Mouse (Mus musculus) CH12.LX (cell line): ENCODE data around the gene Smarca4. TPM values are rescaled to one million over a fixed set of nuclear protein-coding genes. Genes with fewer than 3 reads are reported as not detected.

ENCODE experiments used
- DNase-seq: peaks from one replicate; pipeline ENCODE4 v3.0.0-alpha.2; 2013; ENCODE audit errors: extremely low read depth
- H3K27ac ChIP-seq: 2 replicates; pipeline ENCODE4 v1.5.1; 2012; ENCODE audit warnings: low read depth, mild to moderate bottlenecking, control low read depth, moderate library complexity; ENCODE audit not compliant: insufficient read depth
- H3K27me3 ChIP-seq: replicated peaks from 2 replicates; pipeline ENCODE3; 2012; ENCODE audit warnings: inconsistent platforms
- H3K36me3 ChIP-seq, 2 experiments: replicated peaks in 1 of 2; 2 replicates each; pipeline versions ENCODE3 to v1.6.1; 2012; ENCODE audit warnings: inconsistent platforms in 1 of 2, low read length in 1 of 2, mild to moderate bottlenecking in 1 of 2, mixed read lengths in 1 of 2, moderate library complexity in 1 of 2; ENCODE audit not compliant: control insufficient read depth in 1 of 2, insufficient read depth in 1 of 2
- H3K4me1 ChIP-seq, 2 experiments: 2 replicates each; pipeline ENCODE4 v1.6.1; 2012; ENCODE audit warnings: inconsistent platforms in 1 of 2, moderate library complexity in 1 of 2; ENCODE audit not compliant: insufficient read depth in 2 of 2, control insufficient read depth in 1 of 2
- H3K4me2 ChIP-seq: 2 replicates; pipeline ENCODE4 v1.6.1; 2012; ENCODE audit warnings: low read depth, mild to moderate bottlenecking, control low read depth; ENCODE audit not compliant: poor library complexity, insufficient read depth, severe bottlenecking
- H3K4me3 ChIP-seq, 3 experiments: fragments of 150-350 bp in 1 of 3; sonication (generic) in 1 of 3; replicated peaks in 1 of 3; 2 replicates each; pipeline versions ENCODE3 to v1.5.1; 2011 to 2012; ENCODE audit warnings: low read depth in 2 of 3, low read length in 2 of 3, mild to moderate bottlenecking in 2 of 3, moderate library complexity in 2 of 3, control low read depth in 1 of 3, improper control_type of control experiment in 1 of 3, inconsistent platforms in 1 of 3, mixed read lengths in 1 of 3; ENCODE audit not compliant: poor library complexity in 1 of 3
- H3K79me2 ChIP-seq: replicated peaks from 2 replicates; pipeline ENCODE4 v1.6.1; 2012; ENCODE audit warnings: mild to moderate bottlenecking, moderate library complexity; ENCODE audit not compliant: control insufficient read depth, poor library complexity, insufficient read depth, severe bottlenecking; ENCODE audit errors: extremely low read depth
- H3K9ac ChIP-seq: 2 replicates; pipeline ENCODE4 v1.6.1; 2012; ENCODE audit warnings: low read depth, mild to moderate bottlenecking, control low read depth, moderate library complexity; ENCODE audit not compliant: insufficient read depth
- H3K9me3 ChIP-seq: replicated peaks from 2 replicates; pipeline ENCODE3; 2012; ENCODE audit warnings: low read length, inconsistent platforms, mixed read lengths
- BHLHE40 ChIP-seq: IDR thresholded peaks from 2 replicates; pipeline ENCODE4 v1.6.1; 2011; ENCODE audit warnings: mild to moderate bottlenecking, low read depth, low read length, improper control_type of control experiment
- CHD1 ChIP-seq: IDR thresholded peaks from 2 replicates; pipeline ENCODE4 v1.6.1; 2012; ENCODE audit warnings: low read depth, low read length, improper control_type of control experiment, inconsistent platforms
- CHD2 ChIP-seq: IDR thresholded peaks from 2 replicates; pipeline ENCODE4 v1.6.1; 2011; ENCODE audit warnings: low read length, improper control_type of control experiment
- CTCF ChIP-seq, 2 experiments: IDR thresholded peaks in 1 of 2; conservative IDR thresholded peaks in 1 of 2; 2 replicates each; pipeline ENCODE4 v1.5.1; 2011 to 2012; ENCODE audit warnings: low read depth in 2 of 2, low read length in 2 of 2, improper control_type of control experiment in 1 of 2, inconsistent platforms in 1 of 2, mild to moderate bottlenecking in 1 of 2, moderate library complexity in 1 of 2
- E2F4 ChIP-seq: IDR thresholded peaks from 2 replicates; pipeline ENCODE4 v1.6.1; 2011; ENCODE audit warnings: low read depth, low read length, improper control_type of control experiment; ENCODE audit not compliant: insufficient replicate concordance
- ELF1 ChIP-seq: IDR thresholded peaks from 2 replicates; pipeline ENCODE4 v1.6.1; 2014; ENCODE audit warnings: low read depth, mild to moderate bottlenecking, inconsistent platforms, low read length, improper control_type of control experiment
- EP300 ChIP-seq: IDR thresholded peaks from 2 replicates; pipeline ENCODE4 v1.6.1; 2011; ENCODE audit warnings: low read length, improper control_type of control experiment
- GABPA ChIP-seq: IDR thresholded peaks from 2 replicates; pipeline ENCODE4 v1.6.1; 2012; ENCODE audit warnings: low read depth, low read length, improper control_type of control experiment, inconsistent platforms; ENCODE audit not compliant: insufficient replicate concordance
- HCFC1 ChIP-seq: IDR thresholded peaks from 2 replicates; pipeline ENCODE4 v1.6.1; 2012; ENCODE audit warnings: low read depth, mild to moderate bottlenecking, inconsistent platforms, low read length, improper control_type of control experiment
- IRF4 ChIP-seq: IDR thresholded peaks from 2 replicates; pipeline ENCODE4 v1.6.1; 2014; ENCODE audit warnings: low read depth, mild to moderate bottlenecking, inconsistent platforms, low read length, improper control_type of control experiment
- JUN ChIP-seq: IDR thresholded peaks from 2 replicates; pipeline ENCODE4 v1.6.1; 2011; ENCODE audit warnings: low read depth, mild to moderate bottlenecking, low read length, improper control_type of control experiment, moderate library complexity; ENCODE audit not compliant: insufficient read depth
- JUND ChIP-seq: conservative IDR thresholded peaks from 2 replicates; pipeline ENCODE4 v1.6.1; 2011; ENCODE audit warnings: low read depth, low read length, improper control_type of control experiment
- MAFK ChIP-seq: IDR thresholded peaks from 2 replicates; pipeline ENCODE4 v1.6.1; 2011; ENCODE audit warnings: low read length, improper control_type of control experiment; ENCODE audit not compliant: insufficient replicate concordance
- MAX ChIP-seq: IDR thresholded peaks from 2 replicates; pipeline ENCODE4 v1.6.1; 2011; ENCODE audit warnings: low read length, improper control_type of control experiment
- MAZ ChIP-seq: IDR thresholded peaks from 2 replicates; pipeline ENCODE4 v1.6.1; 2012; ENCODE audit warnings: low read depth, mild to moderate bottlenecking, inconsistent platforms, low read length, improper control_type of control experiment, moderate library complexity
- MEF2A ChIP-seq: IDR thresholded peaks from 2 replicates; pipeline ENCODE4 v1.6.1; 2014; ENCODE audit warnings: low read depth, mild to moderate bottlenecking, inconsistent platforms, low read length, improper control_type of control experiment, borderline replicate concordance
- MXI1 ChIP-seq: IDR thresholded peaks from 2 replicates; pipeline ENCODE4 v1.6.1; 2011; ENCODE audit warnings: mild to moderate bottlenecking, low read depth, low read length, improper control_type of control experiment
- MYC ChIP-seq: IDR thresholded peaks from 2 replicates; pipeline ENCODE4 v1.6.1; 2011; ENCODE audit warnings: low read depth, mild to moderate bottlenecking, improper control_type of control experiment, low read length
- NELFE ChIP-seq: IDR thresholded peaks from 2 replicates; pipeline ENCODE4 v1.6.1; 2011; ENCODE audit warnings: low read depth, low read length, improper control_type of control experiment
- NRF1 ChIP-seq: IDR thresholded peaks from 2 replicates; pipeline ENCODE4 v1.6.1; 2014; ENCODE audit warnings: low read depth, mild to moderate bottlenecking, inconsistent platforms, low read length, improper control_type of control experiment, moderate library complexity
- PAX5 ChIP-seq: IDR thresholded peaks from 2 replicates; pipeline ENCODE4 v1.6.1; 2012; ENCODE audit warnings: low read length, inconsistent platforms, mixed read lengths
- POLR2AphosphoS2 ChIP-seq: IDR thresholded peaks from 2 replicates; pipeline ENCODE4 v1.6.1; 2011; ENCODE audit warnings: low read depth, low read length, improper control_type of control experiment
- RAD21 ChIP-seq: IDR thresholded peaks from 2 replicates; pipeline ENCODE4 v1.6.1; 2011; ENCODE audit warnings: low read depth, mild to moderate bottlenecking, low read length, improper control_type of control experiment, moderate library complexity
- RCOR1 ChIP-seq: conservative IDR thresholded peaks from 2 replicates; pipeline ENCODE4 v1.6.1; 2012; ENCODE audit warnings: low read depth, mild to moderate bottlenecking, inconsistent platforms, low read length, improper control_type of control experiment
- SIN3A ChIP-seq: IDR thresholded peaks from 2 replicates; pipeline ENCODE4 v1.6.1; 2012; ENCODE audit warnings: low read length, improper control_type of control experiment, inconsistent platforms
- SMC3 ChIP-seq: IDR thresholded peaks from 2 replicates; pipeline ENCODE4 v1.6.1; 2011; ENCODE audit warnings: low read depth, low read length, improper control_type of control experiment
- TBP ChIP-seq: conservative IDR thresholded peaks from 2 replicates; pipeline ENCODE4 v1.6.1; 2011; ENCODE audit warnings: low read depth, low read length, improper control_type of control experiment
- TCF12 ChIP-seq: IDR thresholded peaks from 2 replicates; pipeline ENCODE4 v1.6.1; 2014; ENCODE audit warnings: low read depth, mild to moderate bottlenecking, inconsistent platforms, low read length, improper control_type of control experiment
- USF1 ChIP-seq: IDR thresholded peaks from 2 replicates; pipeline ENCODE4 v1.6.1; 2014; ENCODE audit warnings: low read depth, mild to moderate bottlenecking, inconsistent platforms, low read length, improper control_type of control experiment
- USF2 ChIP-seq: conservative IDR thresholded peaks from 2 replicates; pipeline ENCODE4 v1.6.1; 2011; ENCODE audit warnings: low read depth, low read length, improper control_type of control experiment
- ZC3H11A ChIP-seq: IDR thresholded peaks from 2 replicates; pipeline ENCODE4 v1.6.1; 2012; ENCODE audit warnings: low read depth, mild to moderate bottlenecking, inconsistent platforms, low read length, improper control_type of control experiment
- ZKSCAN1 ChIP-seq: IDR thresholded peaks from 2 replicates; pipeline ENCODE4 v1.6.1; 2012; ENCODE audit warnings: low read depth, inconsistent platforms, low read length, improper control_type of control experiment, borderline replicate concordance
- ZMIZ1 ChIP-seq: IDR thresholded peaks from 2 replicates; pipeline ENCODE4 v1.6.1; 2012; ENCODE audit warnings: low read depth, mild to moderate bottlenecking, inconsistent platforms, low read length, improper control_type of control experiment
- ZNF384 ChIP-seq: IDR thresholded peaks from 2 replicates; pipeline ENCODE4 v1.6.1; 2012; ENCODE audit warnings: low read depth, low read length, improper control_type of control experiment, inconsistent platforms
- dilution Hi-C: fragments of 300-500 bp; cut with MboI; formaldehyde crosslinking; loops from 2 replicates; pipeline ENCODE4 v1.14.3; 2020; ENCODE audit warnings: low sequenced_read_pairs; ENCODE audit not compliant: extremely low pct_unique_long_range_greater_than_20kb, extremely low pct_ligation_motif_present
- in situ Hi-C: fragments of 300-500 bp; cut with MboI; formaldehyde crosslinking; loops from 3 replicates; pipeline ENCODE4 v1.14.3; 2019; ENCODE audit warnings: low sequenced_read_pairs, low pct_ligation_motif_present, low pct_unique_long_range_greater_than_20kb, mixed read lengths
- polyA plus RNA-seq: library from polyadenylated mRNA; unstranded; fragments of >175 nt; gene quantifications from 2 replicates; pipeline ENCODE4 v1.2.1, GENCODE M21; 2012; ENCODE audit warnings: low read depth; ENCODE audit not compliant: insufficient read length
- total RNA-seq, 2 experiments: library from RNA; depleted of rRNA; stranded (reverse); fragments of 300-350 nt in 1 of 2; fragments of >200 nt in 1 of 2; gene quantifications; 2 replicates each; pipeline ENCODE4 v1.2.3; 2012 to 2014

The Smarca4 gene
- total and polyA plus RNA-seq, 3 experiments = 33.8 to 86.2 (median 74.3) TPM

DNA sequence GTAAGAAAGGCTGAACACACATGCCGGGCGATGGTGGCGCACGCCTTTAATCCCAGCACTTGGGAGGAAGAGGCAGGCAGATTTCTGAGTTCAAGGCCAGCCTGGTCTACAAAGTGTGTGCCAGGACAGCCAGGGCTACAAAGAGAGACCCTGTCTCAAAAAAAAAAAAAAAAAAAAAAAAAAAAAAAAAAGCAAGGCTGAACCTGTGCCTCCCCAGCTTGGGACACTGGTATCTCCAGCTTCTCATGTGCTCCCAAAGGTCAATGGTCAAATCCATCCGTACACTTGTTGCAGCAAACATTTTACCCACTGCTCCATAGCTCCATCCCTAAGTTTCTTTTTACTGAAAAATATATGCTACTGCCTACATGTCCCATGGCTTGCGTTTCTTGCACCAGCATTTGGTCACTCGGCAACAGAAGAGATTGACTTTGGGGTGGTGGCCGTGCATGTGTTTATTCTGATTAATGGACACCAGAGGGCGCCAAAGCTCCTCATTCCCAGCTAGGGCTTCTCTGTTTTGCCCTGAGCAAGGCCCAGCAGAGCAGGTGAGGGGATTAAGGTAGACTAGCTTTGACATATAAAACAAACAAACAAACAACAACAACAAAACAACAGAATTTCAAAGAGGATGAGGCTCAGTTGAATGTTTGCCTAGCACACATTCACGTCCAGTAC, 14.1 kb upstream of the Smarca4 start:
- H3K27me3 ChIP-seq = no peaks in the 10 kb centered on the region
- H3K4me2 ChIP-seq = no peak overlapping the region
- no peaks in the 10 kb centered on the region for H3K79me2 ChIP-seq
- in situ Hi-C loops (loop anchor here (5.0 kb wide), 1 partner anchor 210 kb away; no protein-coding TSS in a partner anchor), dilution Hi-C loops (no loop called here)
- no peak overlapping the region for H3K9ac ChIP-seq
- H3K4me1 ChIP-seq = peaks cover 0 to 8% of the 10 kb centered on the region in 2 experiments; a peak in 1 of 4 replicates
- H3K4me3 ChIP-seq = no peak overlapping the region
- TF ChIP-seq CHD1 = no peak
- TF ChIP-seq TCF12 = no peak
- TF ChIP-seq MYC = peak; percentile 74; the same call in 1 of the 2 replicates
- peak; percentile 60 to 94 for TF ChIP-seq CTCF (conservative IDR thresholded peaks at IDR 0.05 in 1 of 2, IDR thresholded peaks at IDR 0.05 in 1 of 2; ENCODE audit: low read depth in 2 of 2, low read length in 2 of 2)
- no peak for TF ChIP-seq EP300
- TF ChIP-seq BHLHE40 = no peak
- TF ChIP-seq MAX = 0 out of 2 replicates have a peak, but pooled peaks have one; percentile 31
- no peak for TF ChIP-seq SIN3A
- no peak for TF ChIP-seq PAX5
- TF ChIP-seq POLR2AphosphoS2 = no peak
- TF ChIP-seq MAZ = no peak
- TF ChIP-seq MEF2A = no peak
- peak; percentile 97 for TF ChIP-seq RAD21
- no peak for TF ChIP-seq TBP
- no peak for TF ChIP-seq NELFE
- TF ChIP-seq E2F4 = no peak
- no peak for TF ChIP-seq RCOR1
- TF ChIP-seq MAFK = no peak
- TF ChIP-seq SMC3 = peak; percentile 92
- no peak for TF ChIP-seq ZMIZ1
- TF ChIP-seq CHD2 = no peak
- no peak for TF ChIP-seq ZNF384
- no peak for TF ChIP-seq USF1
- TF ChIP-seq JUN = no peak
- 0 out of 2 replicates have a peak, but pooled peaks have one; percentile 11 for TF ChIP-seq NRF1
- TF ChIP-seq HCFC1 = no peak
- no peak for TF ChIP-seq ZKSCAN1
- TF ChIP-seq ELF1 = no peak
- TF ChIP-seq USF2 = no peak
- TF ChIP-seq ZC3H11A = peak; percentile 50
- no peak for TF ChIP-seq GABPA
- no peak for TF ChIP-seq IRF4
- TF ChIP-seq MXI1 = no peak
- no peak for TF ChIP-seq JUND
- no peak overlapping the region for H3K27ac ChIP-seq
- H3K9me3 ChIP-seq = no peaks in the 10 kb centered on the region
- peaks cover 0 to 10% of the 10 kb centered on the region in 2 experiments for H3K36me3 ChIP-seq
- peak; percentile 87 for DNase-seq
